Mouse (Mus musculus): ENCODE results near the gene Fam83e.

Fam83e gene

DNA sequence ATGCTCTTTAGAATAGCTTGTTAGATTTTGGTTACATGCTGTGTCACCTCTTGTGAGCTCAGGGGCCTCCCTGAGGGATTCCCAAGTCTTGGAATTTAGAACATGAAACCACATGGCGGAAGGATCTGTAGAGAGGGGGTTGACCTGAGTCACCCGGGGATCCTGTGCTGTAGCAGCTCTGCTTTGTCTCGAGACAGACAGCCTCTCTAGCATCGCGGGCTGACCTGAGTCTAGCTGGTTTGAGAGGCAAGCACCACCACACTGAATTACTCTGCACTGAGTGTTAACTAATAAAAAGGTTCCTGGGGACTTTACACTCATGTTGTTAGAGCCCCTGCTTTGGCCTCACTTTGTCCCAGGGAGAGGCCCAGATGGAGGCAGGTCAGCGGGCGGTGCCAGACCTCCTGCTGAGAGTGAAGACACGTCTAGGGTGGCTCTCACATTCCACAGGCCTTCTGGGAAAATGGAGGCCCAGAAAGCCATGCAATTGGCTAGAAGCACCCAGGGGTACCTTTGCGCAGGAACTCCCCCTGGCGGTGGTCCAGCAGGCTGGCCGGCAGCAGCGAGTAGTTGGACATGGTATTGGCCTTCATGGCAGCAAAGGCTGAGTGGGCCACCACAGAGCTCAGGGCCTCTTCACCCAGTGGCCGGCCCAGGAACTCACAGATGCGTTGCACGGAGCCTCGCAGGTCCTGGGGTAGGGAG, 9.9 kb downstream of the Fam83e start:
- POLR2A ChIA-PET: interaction anchor here (0.9 to 9.4 kb wide), 28 partner anchors 9 to 273 kb away, joined by 3 to 250 read pairs (median 5); partner anchors contain the start of genes Sphk2 (in 4 of the 4), Fam83e (in 3 of the 4), Rpl18 (in 2 of the 4) and Cyth2 (in 1 of the 4)
- CTCF ChIA-PET: interaction anchor here (0.6 to 2.9 kb wide), 24 partner anchors 8 to 533 kb away, joined by 3 to 14 read pairs (median 4); partner anchors contain the start of genes Fam83e (in 2 of the 4), Ccdc114 (in 1 of the 4), Lmtk3 (in 1 of the 4) and Rpl18 (in 1 of the 4)

DNA sequence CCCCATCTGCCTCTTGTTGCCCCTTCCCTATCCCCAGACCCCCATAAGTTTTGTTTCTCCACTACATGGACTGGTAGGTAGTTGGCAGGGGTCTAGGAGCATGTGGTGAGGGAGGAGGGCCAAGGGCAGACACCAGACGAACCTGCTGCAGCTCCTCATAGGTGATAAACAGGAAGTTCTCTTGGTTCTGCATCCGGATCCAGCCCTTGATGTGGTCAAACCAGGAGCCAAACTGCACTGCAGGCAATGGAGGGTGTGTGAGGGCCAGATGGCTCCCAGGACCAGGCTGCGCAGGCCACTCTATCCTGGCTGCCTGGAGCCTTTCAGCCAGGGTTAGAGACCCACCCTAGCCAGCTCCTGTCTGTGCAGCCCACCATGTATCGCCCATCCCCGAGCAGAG, 12.5 kb downstream of the Fam83e start:
- CTCF ChIA-PET: interaction anchor here in 1 of 4 experiments (0.9 kb wide), 1 partner anchor 13 kb away, joined by 5 read pairs; the partner anchor contains the start of gene Fam83e
- POLR2A ChIA-PET: interaction anchor here in 3 of 4 experiments (0.5 to 9.4 kb wide), 4 partner anchors 14 to 333 kb away, joined by 3 to 250 read pairs (median 82); partner anchors contain the start of genes Fam83e (in 2 of the 3), Sphk2 (in 2 of the 3) and Rpl18 (in 1 of the 3)

DNA sequence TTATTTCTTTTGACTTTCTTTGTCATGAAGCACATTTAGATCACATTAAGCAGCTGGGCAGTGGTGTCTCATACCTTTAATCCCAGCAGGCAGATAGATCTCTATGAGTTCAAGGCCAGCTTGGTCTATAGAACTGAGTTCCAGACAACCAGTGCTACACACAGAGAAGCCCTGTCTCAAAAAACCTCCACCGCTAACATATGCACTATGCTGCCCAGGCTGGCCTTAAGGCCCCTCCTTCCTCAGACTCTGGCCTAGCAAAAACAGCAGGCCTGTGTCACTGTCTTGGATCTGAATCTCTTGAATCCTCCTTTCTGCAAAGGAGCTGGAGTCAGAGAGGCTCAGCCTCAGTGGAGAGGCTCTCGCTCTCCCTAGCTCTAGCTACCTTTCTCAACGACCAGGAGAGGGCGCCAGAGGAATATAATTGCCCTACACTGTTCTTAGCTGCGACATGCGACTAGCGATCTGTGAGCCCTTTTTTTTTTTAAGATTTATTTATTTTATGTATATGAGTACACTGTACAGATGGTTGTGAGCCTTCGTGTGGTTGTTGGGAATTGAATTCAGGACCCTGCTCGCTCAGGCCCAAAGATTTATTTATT, 18.3 kb downstream of the Fam83e start:
- ChIA-PET CTCF (interaction anchor here (0.5 to 2.8 kb wide), 100 partner anchors 8 to 455 kb away, joined by 3 to 120 read pairs (median 5); partner anchors contain the start of genes Cyth2 (in 3 of the 4), Kdelr1 (in 3 of the 4), Ccdc114 (in 2 of the 4) and Lmtk3 (in 2 of the 4)), POLR2A (interaction anchor here (0.6 to 5.8 kb wide), 46 partner anchors 8 to 479 kb away, joined by 3 to 102 read pairs (median 4); partner anchors contain the start of genes Cyth2 (in 4 of the 4), Sphk2 (in 3 of the 4), Fam83e (in 2 of the 4) and Ccdc114 (in 1 of the 4))

DNA sequence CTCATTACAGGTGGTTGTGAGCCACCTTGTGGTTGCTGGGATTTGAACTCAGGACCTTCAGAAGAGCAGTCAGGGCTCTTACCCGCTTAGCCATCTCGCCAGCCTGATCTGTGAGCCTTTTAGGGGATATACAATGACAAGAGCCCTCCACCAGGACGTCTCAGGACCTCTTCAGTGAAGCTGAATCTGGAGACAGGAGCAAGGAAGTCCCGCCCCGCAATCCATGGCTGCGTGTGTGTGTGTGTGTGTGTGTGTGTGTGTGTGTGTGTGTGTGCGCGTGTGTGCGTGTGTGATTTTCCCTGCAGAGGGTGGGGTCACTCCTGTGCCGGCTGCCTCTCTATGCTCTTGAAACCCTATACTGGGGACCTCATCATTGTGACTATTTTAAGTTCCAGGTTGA, 18.8 kb downstream of the Fam83e start:
- ChIA-PET POLR2A (interaction anchor here (0.6 to 5.8 kb wide), 36 partner anchors 9 to 479 kb away, joined by 3 to 102 read pairs (median 4); partner anchors contain the start of genes Sphk2 (in 3 of the 4), Cyth2 (in 2 of the 4), Fam83e (in 2 of the 4) and Ccdc114 (in 1 of the 4)), CTCF (interaction anchor here (0.5 to 2.8 kb wide), 77 partner anchors 9 to 485 kb away, joined by 3 to 120 read pairs (median 5); partner anchors contain the start of genes Kdelr1 (in 3 of the 4), Ccdc114 (in 2 of the 4), Cyth2 (in 2 of the 4) and Fam83e (in 1 of the 4))

DNA sequence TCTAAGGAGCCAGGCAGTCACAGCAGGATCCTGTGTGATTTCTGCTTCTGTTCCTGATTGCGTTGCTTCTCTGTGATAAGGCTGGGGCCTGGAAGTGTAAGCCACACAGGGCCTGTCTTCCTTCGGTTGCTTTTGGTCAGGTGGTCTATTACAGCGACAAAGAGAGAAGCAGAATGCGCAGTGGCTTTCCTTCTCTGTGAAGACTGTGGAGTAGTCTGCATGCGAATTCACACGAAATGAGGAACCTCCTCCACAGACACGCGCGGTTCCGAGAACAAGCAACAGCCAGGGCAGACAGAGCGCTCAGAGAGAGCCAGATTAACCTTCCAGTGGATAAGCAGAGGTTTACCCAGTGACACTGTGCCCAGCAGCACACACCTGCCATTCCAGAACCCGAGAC, 20.3 kb downstream of the Fam83e start:
- ChIA-PET CTCF (interaction anchor here (0.9 to 7.7 kb wide), 17 partner anchors 11 to 261 kb away, joined by 3 to 145 read pairs (median 6); partner anchors contain the start of genes Ccdc114 (in 1 of the 4), Fam83e (in 1 of the 4) and Lmtk3 (in 1 of the 4)), POLR2A (interaction anchor here in 3 of 4 experiments (0.9 to 7.4 kb wide), 17 partner anchors 9 to 134 kb away, joined by 3 to 94 read pairs (median 4); partner anchors contain the start of genes Sphk2 (in 3 of the 3), Fam83e (in 1 of the 3) and Kdelr1 (in 1 of the 3))

DNA sequence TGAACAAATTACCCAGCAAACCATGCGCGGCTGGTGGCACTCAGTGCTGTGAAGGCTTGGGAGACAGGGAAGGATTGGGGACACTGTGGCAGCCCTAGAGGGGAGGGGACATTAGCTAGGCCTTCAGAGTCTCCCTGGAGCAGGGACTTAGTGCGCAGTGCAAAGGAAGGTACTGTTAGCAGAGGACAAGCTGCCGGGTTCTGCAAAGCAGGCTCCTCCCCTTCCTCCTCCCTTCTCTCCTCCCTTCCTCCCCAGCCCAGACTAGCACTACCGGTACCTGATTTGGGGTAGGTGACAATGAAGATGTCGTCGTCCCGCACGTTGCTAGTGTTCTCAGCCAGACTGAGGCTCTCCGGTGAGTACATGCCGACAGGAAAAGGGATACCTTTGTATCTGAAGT, 20.8 kb downstream of the Fam83e start:
- CTCF ChIA-PET: interaction anchor here (0.5 to 7.7 kb wide), 46 partner anchors 9 to 776 kb away, joined by 3 to 145 read pairs (median 4); partner anchors contain the start of genes Ccdc114 (in 2 of the 4), Kdelr1 (in 2 of the 4), Lmtk3 (in 2 of the 4) and Cyth2 (in 1 of the 4)

DNA sequence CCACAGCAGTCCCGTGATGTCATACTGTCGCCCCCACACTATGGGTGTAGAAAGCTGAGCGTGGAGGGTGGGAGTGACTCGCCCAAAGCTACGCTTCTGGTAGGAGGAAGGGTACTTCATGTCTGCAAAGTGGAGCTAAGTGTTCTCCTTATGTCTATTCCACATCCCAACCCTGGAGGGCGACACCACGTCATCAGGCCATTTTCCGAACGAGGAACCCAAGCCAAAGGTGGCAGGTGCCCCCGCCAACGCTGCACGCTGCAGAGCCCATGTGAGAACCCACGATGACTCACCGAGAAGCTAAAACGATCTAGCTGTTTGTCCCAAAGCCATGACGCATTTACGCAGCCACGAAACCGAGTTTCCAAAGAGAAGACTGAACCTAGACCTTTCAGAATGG, 21.3 kb downstream of the Fam83e start:
- ChIA-PET POLR2A (interaction anchor here in 3 of 4 experiments (0.5 to 7.4 kb wide), 37 partner anchors 8 to 342 kb away, joined by 3 to 94 read pairs (median 4); partner anchors contain the start of genes Fam83e (in 3 of the 3), Sphk2 (in 3 of the 3), Ccdc114 (in 1 of the 3) and Cyth2 (in 1 of the 3)), CTCF (interaction anchor here (0.5 to 7.7 kb wide), 51 partner anchors 9 to 775 kb away, joined by 3 to 145 read pairs (median 4); partner anchors contain the start of genes Ccdc114 (in 2 of the 4), Kdelr1 (in 2 of the 4), Lmtk3 (in 2 of the 4) and Cyth2 (in 1 of the 4))

More for the DNA sequence above, 20.8 kb downstream of the Fam83e start:
- POLR2A ChIA-PET: interaction anchor here in 3 of 4 experiments (0.5 to 7.4 kb wide), 34 partner anchors 8 to 341 kb away, joined by 3 to 94 read pairs (median 4); partner anchors contain the start of genes Fam83e (in 3 of the 3), Sphk2 (in 3 of the 3), Ccdc114 (in 1 of the 3) and Cyth2 (in 1 of the 3)

DNA sequence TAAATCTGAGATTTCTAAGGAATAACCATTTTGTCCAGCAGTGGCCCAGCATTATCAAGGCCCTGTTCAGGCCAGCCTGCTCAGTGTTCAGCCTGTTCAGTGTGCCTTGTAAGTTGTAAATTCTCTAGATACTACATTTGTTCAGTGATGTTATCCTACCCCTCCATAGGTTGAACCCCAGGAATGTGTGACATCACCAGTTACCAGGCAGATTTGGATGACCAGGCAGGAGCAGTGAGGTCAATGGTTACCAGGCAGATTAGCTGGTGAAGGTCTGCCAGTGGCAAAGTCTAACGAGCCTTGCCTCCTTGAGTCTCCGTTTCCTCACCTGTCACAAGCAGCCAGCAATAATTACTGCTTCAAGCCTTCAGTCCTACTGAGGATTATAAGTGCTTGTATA, 23.4 kb downstream of the Fam83e start:
- ChIA-PET CTCF (interaction anchor here (0.8 to 7.7 kb wide), 5 partner anchors 13 to 57 kb away, joined by 3 to 145 read pairs (median 11); no protein-coding TSS in a partner anchor), POLR2A (interaction anchor here in 2 of 4 experiments (0.9 to 7.4 kb wide), 12 partner anchors 9 to 1281 kb away, joined by 3 to 94 read pairs (median 7); partner anchors contain the start of genes Fam83e (in 2 of the 2), Sphk2 (in 2 of the 2), Cyth2 (in 1 of the 2) and Syngr4 (in 1 of the 2))

DNA sequence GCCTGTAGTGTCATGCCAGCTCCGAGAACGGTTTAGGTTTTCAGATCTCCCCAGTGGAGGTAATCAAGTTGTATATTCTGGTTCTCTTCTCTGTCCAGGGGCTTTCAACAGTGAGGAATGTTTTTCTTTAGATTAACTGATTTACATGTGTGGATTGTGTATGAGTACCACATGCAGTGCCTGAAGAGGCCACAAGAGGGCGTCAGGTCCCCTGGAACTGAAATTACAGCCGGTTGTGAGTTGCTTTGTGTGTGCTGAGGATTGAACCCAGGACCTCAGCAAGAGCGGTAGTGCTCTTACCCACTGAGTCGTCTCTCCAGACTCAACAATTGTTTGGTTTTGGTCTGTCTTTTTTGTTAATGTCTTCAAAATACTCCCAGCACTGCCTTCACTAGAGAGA, 25.5 kb downstream of the Fam83e start:
- ChIA-PET POLR2A (interaction anchor here (0.6 to 7.4 kb wide), 45 partner anchors 8 to 731 kb away, joined by 3 to 94 read pairs (median 4); partner anchors contain the start of genes Sphk2 (in 3 of the 4), Fam83e (in 2 of the 4), Ccdc114 (in 1 of the 4) and Cyth2 (in 1 of the 4)), CTCF (interaction anchor here (0.6 to 7.7 kb wide), 20 partner anchors 11 to 229 kb away, joined by 3 to 145 read pairs (median 4); partner anchors contain the start of genes Lmtk3 (in 2 of the 4), Ccdc114 (in 1 of the 4) and Cyth2 (in 1 of the 4))

DNA sequence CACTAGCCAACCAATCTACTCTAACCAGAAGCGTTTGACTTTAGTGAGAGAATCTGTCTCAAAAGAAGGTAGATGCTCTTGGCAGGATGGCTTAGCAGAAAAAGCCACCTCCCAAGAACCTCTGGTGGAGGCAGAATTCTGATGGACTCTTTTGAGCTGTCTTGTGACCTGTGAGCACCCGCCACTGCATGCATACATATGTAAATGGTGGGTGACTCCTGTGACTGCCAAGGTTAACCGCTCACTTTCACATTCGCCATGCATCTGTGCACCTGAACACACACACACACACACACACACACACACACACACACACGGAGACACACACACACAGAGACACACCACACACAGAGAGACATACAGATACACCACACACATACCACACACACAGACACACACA, 26.4 kb downstream of the Fam83e start:
- ChIA-PET POLR2A (interaction anchor here in 3 of 4 experiments (0.6 to 7.4 kb wide), 63 partner anchors 8 to 1092 kb away, joined by 3 to 94 read pairs (median 4); partner anchors contain the start of genes Sphk2 (in 3 of the 3), Fam83e (in 2 of the 3), Lmtk3 (in 2 of the 3) and Ccdc114 (in 1 of the 3)), CTCF (interaction anchor here (0.5 to 7.7 kb wide), 21 partner anchors 8 to 380 kb away, joined by 3 to 145 read pairs (median 4); partner anchors contain the start of genes Cyth2 (in 1 of the 4), Fam83e (in 1 of the 4), Kdelr1 (in 1 of the 4) and Lmtk3 (in 1 of the 4))

DNA sequence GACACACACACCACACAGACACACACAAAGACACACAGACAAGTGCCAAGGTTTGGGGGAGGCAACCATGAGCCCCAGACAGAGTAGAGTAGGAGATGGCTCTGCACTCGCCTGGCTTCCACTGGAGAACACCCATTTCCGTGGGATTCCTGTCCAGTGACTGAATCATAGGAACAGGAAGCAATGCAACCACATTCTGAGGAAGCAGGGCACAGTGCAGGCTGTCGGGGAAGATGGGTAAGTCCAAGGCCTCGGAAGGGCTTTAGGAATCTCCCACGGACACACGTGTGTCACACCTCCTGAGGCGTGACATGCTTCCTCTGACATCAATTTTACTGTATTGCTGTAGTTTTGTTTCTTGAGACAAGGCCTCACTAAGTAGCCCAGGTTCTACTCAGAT, 27.1 kb downstream of the Fam83e start:
- POLR2A ChIA-PET: interaction anchor here in 3 of 4 experiments (0.7 to 4.0 kb wide), 17 partner anchors 8 to 924 kb away, joined by 3 to 34 read pairs (median 8); partner anchors contain the start of genes Cyth2 (in 2 of the 3), Fam83e (in 1 of the 3), Ftl1 (in 1 of the 3) and Kdelr1 (in 1 of the 3)

DNA sequence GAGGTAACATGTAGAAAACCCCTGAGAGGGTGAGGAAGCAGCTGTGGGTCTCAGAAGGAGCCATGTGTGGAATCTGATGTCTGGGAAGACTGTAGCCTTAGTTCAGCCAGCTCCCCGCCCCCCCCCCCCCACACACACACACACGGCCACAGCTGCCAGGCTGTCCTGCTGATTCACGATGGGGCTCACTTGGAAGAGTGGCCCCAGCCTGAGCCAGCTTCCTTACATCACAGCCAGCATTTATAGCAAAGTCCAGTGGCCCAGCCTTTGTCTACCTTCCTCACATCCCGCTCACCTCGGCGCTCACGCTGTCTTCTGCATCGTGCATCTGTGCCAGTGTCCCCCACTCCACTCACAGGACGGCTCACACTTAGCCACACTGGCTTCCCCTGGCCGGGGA, 28.4 kb downstream of the Fam83e start:
- CTCF ChIA-PET: interaction anchor here in 2 of 4 experiments (0.8 to 2.6 kb wide), 3 partner anchors 18 to 53 kb away, joined by 4 to 12 read pairs (median 5); no protein-coding TSS in a partner anchor

More for the DNA sequence above, 27.1 kb downstream of the Fam83e start:
- CTCF ChIA-PET: interaction anchor here in 1 of 4 experiments (2.6 to 7.7 kb wide), 2 partner anchors 53 kb away, joined by 12 to 145 read pairs; no protein-coding TSS in a partner anchor

DNA sequence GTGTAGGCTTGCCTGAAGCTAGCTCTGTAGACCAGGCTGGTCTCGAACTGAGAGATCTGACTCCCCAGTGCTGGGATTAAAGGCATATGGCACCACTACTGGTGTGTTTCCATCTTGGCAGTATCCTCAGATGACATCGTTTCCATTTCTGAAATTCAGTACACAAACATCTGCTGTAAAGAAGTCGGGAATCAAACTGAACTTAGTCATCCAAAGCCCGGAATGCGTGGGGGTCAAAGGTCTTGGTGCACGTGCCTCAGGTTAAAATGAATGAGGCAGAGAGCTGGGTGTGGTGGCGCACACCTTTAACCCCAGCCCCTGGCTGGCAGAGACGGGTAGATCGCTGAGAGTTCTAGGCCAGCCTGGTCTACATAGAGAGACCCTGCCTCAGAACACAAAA, 29.1 kb downstream of the Fam83e start:
- ChIA-PET POLR2A (interaction anchor here in 2 of 4 experiments (1.0 to 3.0 kb wide), 13 partner anchors 8 to 166 kb away, joined by 3 to 20 read pairs (median 4); partner anchors contain the start of genes Fam83e (in 1 of the 2), Kdelr1 (in 1 of the 2), Lmtk3 (in 1 of the 2) and Sphk2 (in 1 of the 2)), CTCF (interaction anchor here in 1 of 4 experiments (2.6 kb wide), 1 partner anchor 51 kb away, joined by 12 read pairs; no protein-coding TSS in a partner anchor)

More for the DNA sequence above, 28.4 kb downstream of the Fam83e start:
- POLR2A ChIA-PET: interaction anchor here in 3 of 4 experiments (0.8 to 3.0 kb wide), 17 partner anchors 8 to 167 kb away, joined by 3 to 20 read pairs (median 4); partner anchors contain the start of genes Cyth2 (in 1 of the 3), Fam83e (in 1 of the 3), Kdelr1 (in 1 of the 3) and Lmtk3 (in 1 of the 3)

DNA sequence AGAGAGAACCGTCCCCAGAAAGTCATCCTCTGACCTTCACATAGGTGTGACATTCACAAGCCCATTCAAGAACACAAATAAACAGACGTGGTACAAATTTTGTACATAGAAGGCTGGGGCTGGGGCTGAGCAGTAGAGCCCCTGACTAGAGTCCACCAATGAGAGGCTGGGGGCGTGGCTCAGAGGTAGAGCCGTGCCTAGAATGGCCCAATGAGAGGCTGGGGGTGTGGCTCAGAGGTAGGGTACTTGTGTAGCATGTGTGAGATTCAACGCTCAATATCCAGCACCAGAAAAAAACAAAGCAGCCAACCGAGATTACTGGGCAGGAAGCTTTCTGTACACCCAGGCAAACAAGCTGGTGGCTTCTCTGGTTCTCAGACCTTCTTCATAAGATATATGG, 34.7 kb downstream of the Fam83e start:
- POLR2A ChIA-PET: interaction anchor here in 2 of 4 experiments (0.7 to 5.6 kb wide), 14 partner anchors 8 to 168 kb away, joined by 3 to 23 read pairs (median 3); partner anchors contain the start of genes Ccdc114 (in 1 of the 2), Cyth2 (in 1 of the 2), Kdelr1 (in 1 of the 2) and Rpl18 (in 1 of the 2)
- CTCF ChIA-PET: interaction anchor here in 3 of 4 experiments (0.5 to 4.4 kb wide), 5 partner anchors 19 to 46 kb away, joined by 3 to 22 read pairs (median 6); no protein-coding TSS in a partner anchor

DNA sequence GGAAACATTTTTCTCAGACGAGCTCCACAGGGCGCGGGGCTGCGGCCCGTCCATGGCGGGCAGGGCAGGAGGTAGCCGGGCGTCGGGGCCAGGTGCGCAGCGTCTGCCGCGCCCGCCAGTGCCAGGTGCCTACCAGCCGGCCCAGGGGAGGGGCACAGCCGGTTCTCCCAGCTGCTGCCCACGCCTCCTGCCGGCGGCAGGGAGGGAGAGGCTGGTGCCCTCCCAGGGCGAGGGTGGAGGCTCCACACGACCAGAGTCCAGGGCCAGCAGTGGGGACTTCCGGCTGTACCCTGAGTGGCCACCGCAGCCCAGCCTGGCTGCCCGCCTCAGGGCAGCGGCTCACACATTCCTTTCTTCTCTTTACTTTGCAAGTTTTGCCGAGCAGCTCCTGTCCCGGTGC, 38.4 kb downstream of the Fam83e start:
- CTCF ChIA-PET: interaction anchor here in 3 of 4 experiments (0.9 to 3.2 kb wide), 8 partner anchors 10 to 243 kb away, joined by 3 to 11 read pairs (median 6); partner anchors contain the start of genes Kdelr1 (in 1 of the 3) and Lmtk3 (in 1 of the 3)
- POLR2A ChIA-PET: interaction anchor here in 3 of 4 experiments (1.0 to 4.1 kb wide), 12 partner anchors 10 to 114 kb away, joined by 3 to 17 read pairs (median 5); partner anchors contain the start of genes Kdelr1 (in 1 of the 3) and Sphk2 (in 1 of the 3)
